Mouse (Mus musculus) neural tube, embryonic 11.5 days (tissue): ENCODE measurements at regions not wholly inside any gene's neighbourhood (a gene's known extent, or its start where the extent isn't known, plus 50 kb on each side); places are given as distances from the start of the nearest gene placed in this dataset.
A peak's percentile ranks its signal among the peaks of the same experiment; 100 is the strongest.

ENCODE experiments used
- ATAC-seq: fragments of 200-750 bp; cut with Nextera tagmentation; 2 replicates; pipeline ENCODE4 v1.8.0; 2017; ENCODE audit warnings: moderate number of reproducible peaks, mild to moderate bottlenecking, moderate TSS enrichment, moderate library complexity; ENCODE audit not compliant: insufficient read depth, low FRiP score, low TSS enrichment
- DNase-seq: peaks from one replicate; pipeline ENCODE4 v3.0.0-alpha.2; 2015; ENCODE audit warnings: low spot score
- H3K27ac ChIP-seq: fragments of 300-500 bp; sonication (generic); 2 replicates; pipeline ENCODE4 v1.5.1; 2014; ENCODE audit warnings: low read depth, mild to moderate bottlenecking, low read length
- H3K27me3 ChIP-seq: fragments of 300-500 bp; sonication (generic); 2 replicates; pipeline ENCODE4 v1.6.1; 2014; ENCODE audit warnings: mild to moderate bottlenecking, low read length, mixed read lengths; ENCODE audit not compliant: control insufficient read depth, insufficient read depth
- H3K36me3 ChIP-seq: fragments of 300-500 bp; sonication (generic); 2 replicates; pipeline ENCODE4 v1.6.1; 2014; ENCODE audit warnings: mild to moderate bottlenecking, low read length, moderate library complexity, mixed read lengths; ENCODE audit not compliant: control insufficient read depth, insufficient read depth
- H3K4me1 ChIP-seq: fragments of 300-500 bp; sonication (generic); 2 replicates; pipeline ENCODE4 v1.6.1; 2014; ENCODE audit warnings: low read length, mixed read lengths; ENCODE audit not compliant: control insufficient read depth, insufficient read depth
- H3K4me2 ChIP-seq: fragments of 300-500 bp; sonication (generic); 2 replicates; pipeline ENCODE4 v1.6.1; 2014; ENCODE audit warnings: low read depth, mild to moderate bottlenecking, moderate library complexity
- H3K4me3 ChIP-seq: fragments of 300-500 bp; sonication (generic); 2 replicates; pipeline ENCODE4 v1.5.1; 2014; ENCODE audit warnings: low read depth, low read length
- H3K9ac ChIP-seq: fragments of 300-500 bp; sonication (generic); 2 replicates; pipeline ENCODE4 v1.6.1; 2014; ENCODE audit warnings: mild to moderate bottlenecking, low read length
- H3K9me3 ChIP-seq: fragments of 300-500 bp; sonication (generic); 2 replicates; pipeline ENCODE4 v1.6.1; 2016; ENCODE audit warnings: low read length; ENCODE audit not compliant: control insufficient read depth
- WGBS: fragments of 180-500 bp; shearing (Covaris S2); extraction: QIAGEN DNeasy Blood & Tissue Kit; methylation state at CpG from one replicate; pipeline ENCODE4 v1.1.7; 2014; 5-methylcytosine and 5-hydroxymethylcytosine counted together

- no peak overlapping the region for H3K4me2 ChIP-seq
- DNase-seq (no peak), ATAC-seq (no peak)
- H3K9ac ChIP-seq: no peak overlapping the region
- no peaks in the 10 kb centered on the region for H3K4me1 ChIP-seq
- H3K27ac ChIP-seq: no peak overlapping the region
- H3K36me3 ChIP-seq: no peaks in the 10 kb centered on the region
- H3K9me3 ChIP-seq: no peaks in the 10 kb centered on the region
- 89% methylated on average over 2 of the region's 2 CpGs for WGBS
- H3K27me3 ChIP-seq: no peaks in the 10 kb centered on the region
- no peak overlapping the region for H3K4me3 ChIP-seq
Measured at GRCm38 (mm10) chr2:137409611-137410010, 293.2 kb upstream of the Jag1 start.

- Histone ChIP-seq H3K4me3 (no peak overlapping the region), H3K36me3 (no peaks in the 10 kb centered on the region), H3K9me3 (no peaks in the 10 kb centered on the region), H3K9ac (no peak overlapping the region), H3K27me3 (no peaks in the 10 kb centered on the region), H3K4me2 (no peak overlapping the region), H3K4me1 (no peaks in the 10 kb centered on the region), H3K27ac (no peak overlapping the region)
- 85% methylated on average over 2 of the region's 2 CpGs for WGBS
- ATAC-seq: no peak
- DNase-seq: no peak
Measured at GRCm38 (mm10) chr2:137408294-137408693, 291.9 kb upstream of the Jag1 start.

- Histone ChIP-seq H3K36me3 (no peaks in the 10 kb centered on the region), H3K9me3 (no peaks in the 10 kb centered on the region), H3K27me3 (no peaks in the 10 kb centered on the region), H3K4me2 (no peak overlapping the region), H3K4me1 (no peaks in the 10 kb centered on the region), H3K27ac (no peak overlapping the region), H3K9ac (no peak overlapping the region), H3K4me3 (no peak overlapping the region)
- ATAC-seq: peak; percentile 48
- WGBS: 76% methylated on average over 4 of the region's 4 CpGs
- DNase-seq: no peak
Measured at GRCm38 (mm10) chr2:137393486-137393885, 277.0 kb upstream of the Jag1 start.

- Histone ChIP-seq H3K27ac (no peak overlapping the region), H3K4me2 (no peak overlapping the region), H3K9me3 (no peaks in the 10 kb centered on the region), H3K4me3 (no peak overlapping the region), H3K27me3 (no peaks in the 10 kb centered on the region), H3K4me1 (no peaks in the 10 kb centered on the region), H3K36me3 (no peaks in the 10 kb centered on the region), H3K9ac (no peak overlapping the region)
- no peak for ATAC-seq
- WGBS: 92% methylated on average over 2 of the region's 2 CpGs
- DNase-seq: no peak
Measured at GRCm38 (mm10) chr2:137379816-137380215, 263.4 kb upstream of the Jag1 start.

- WGBS: 87% methylated on average over 5 of the region's 5 CpGs
- ATAC-seq (no peak), DNase-seq (no peak)
- Histone ChIP-seq H3K36me3 (no peaks in the 10 kb centered on the region), H3K4me2 (no peak overlapping the region), H3K27ac (no peak overlapping the region), H3K9me3 (no peaks in the 10 kb centered on the region), H3K27me3 (no peaks in the 10 kb centered on the region), H3K9ac (no peak overlapping the region), H3K4me3 (no peak overlapping the region), H3K4me1 (no peaks in the 10 kb centered on the region)
Measured at GRCm38 (mm10) chr2:137375346-137375745, 258.9 kb upstream of the Jag1 start.

- no peak for ATAC-seq
- Histone ChIP-seq H3K4me2 (no peak overlapping the region), H3K9ac (no peak overlapping the region), H3K27ac (no peak overlapping the region), H3K4me3 (no peak overlapping the region), H3K9me3 (no peaks in the 10 kb centered on the region), H3K4me1 (no peaks in the 10 kb centered on the region), H3K36me3 (no peaks in the 10 kb centered on the region), H3K27me3 (no peaks in the 10 kb centered on the region)
- DNase-seq: no peak
- 93% methylated on average over 2 of the region's 2 CpGs for WGBS
Measured at GRCm38 (mm10) chr2:137371062-137371461, 254.6 kb upstream of the Jag1 start.

GRCm38 (mm10) chr2:137363006-137363405 is 246.6 kb upstream of the Jag1 start:
- H3K4me1 ChIP-seq: no peaks in the 10 kb centered on the region
- no peaks in the 10 kb centered on the region for H3K36me3 ChIP-seq
- H3K27ac ChIP-seq: no peak overlapping the region
- no peak overlapping the region for H3K4me3 ChIP-seq
- DNase-seq: no peak
- no peak for ATAC-seq
- H3K9me3 ChIP-seq: no peaks in the 10 kb centered on the region
- no peak overlapping the region for H3K9ac ChIP-seq
- H3K4me2 ChIP-seq: no peak overlapping the region
- 91% methylated on average over 2 of the region's 2 CpGs for WGBS
- H3K27me3 ChIP-seq: no peaks in the 10 kb centered on the region

GRCm38 (mm10) chr2:137357181-137357738 is 240.8 kb upstream of the Jag1 start:
- Histone ChIP-seq H3K4me1 (no peaks in the 10 kb centered on the region), H3K27ac (no peak overlapping the region), H3K36me3 (no peaks in the 10 kb centered on the region), H3K4me3 (no peak overlapping the region), H3K27me3 (no peaks in the 10 kb centered on the region), H3K4me2 (no peak overlapping the region), H3K9ac (no peak overlapping the region), H3K9me3 (no peaks in the 10 kb centered on the region)
- DNase-seq (no peak), ATAC-seq (no peak)
- 77% methylated on average over 13 of the region's 13 CpGs for WGBS

GRCm38 (mm10) chr2:137343736-137344135 is 227.3 kb upstream of the Jag1 start:
- no peaks in the 10 kb centered on the region for H3K4me1 ChIP-seq
- no peak overlapping the region for H3K9ac ChIP-seq
- WGBS: 85% methylated on average over 2 of the region's 2 CpGs
- DNase-seq (no peak), ATAC-seq (no peak)
- H3K27ac ChIP-seq: no peak overlapping the region
- H3K9me3 ChIP-seq: no peaks in the 10 kb centered on the region
- no peaks in the 10 kb centered on the region for H3K27me3 ChIP-seq
- no peak overlapping the region for H3K4me2 ChIP-seq
- no peaks in the 10 kb centered on the region for H3K36me3 ChIP-seq
- no peak overlapping the region for H3K4me3 ChIP-seq
